Mouse (Mus musculus) hindbrain, embryonic 14.5 days (tissue): Measurements from ENCODE around the gene Fam208a. TPM values are rescaled to one million over a fixed set of nuclear protein-coding genes. Genes with fewer than 3 reads are reported as not detected.

Experiments used
- ATAC-seq: fragments of 200-750 bp; cut with Nextera tagmentation; 2 replicates; pipeline ENCODE4 v1.8.0; 2017; ENCODE audit warnings: moderate number of reproducible peaks, mild to moderate bottlenecking, moderate TSS enrichment, moderate library complexity; ENCODE audit not compliant: low FRiP score
- DNase-seq: peaks from one replicate; pipeline ENCODE4 v3.0.0-alpha.2; 2015; ENCODE audit warnings: low spot score
- H3K27ac ChIP-seq: fragments of 300-500 bp; sonication (generic); 2 replicates; pipeline ENCODE4 v1.5.1; 2014; ENCODE audit warnings: mild to moderate bottlenecking, moderate library complexity
- H3K27me3 ChIP-seq: fragments of 300-500 bp; sonication (generic); 2 replicates; pipeline ENCODE4 v1.6.1; 2014; ENCODE audit warnings: mild to moderate bottlenecking, low read length, mixed read lengths; ENCODE audit not compliant: control insufficient read depth, insufficient read depth
- H3K36me3 ChIP-seq: fragments of 300-500 bp; sonication (generic); replicated peaks from 2 replicates; pipeline ENCODE4 v1.6.1; 2014; ENCODE audit not compliant: control insufficient read depth, insufficient read depth
- H3K4me1 ChIP-seq: fragments of 300-500 bp; sonication (generic); replicated peaks from 2 replicates; pipeline ENCODE4 v1.6.1; 2014; ENCODE audit warnings: antibody characterized with exemption, low read length, mixed read lengths; ENCODE audit not compliant: control insufficient read depth, insufficient read depth
- H3K4me2 ChIP-seq: fragments of 300-500 bp; sonication (generic); replicated peaks from 2 replicates; pipeline ENCODE4 v1.6.1; 2014; ENCODE audit warnings: mild to moderate bottlenecking, moderate library complexity
- H3K4me3 ChIP-seq: fragments of 300-500 bp; sonication (generic); replicated peaks from 2 replicates; pipeline ENCODE4 v1.5.1; 2014; ENCODE audit warnings: mild to moderate bottlenecking, low read length
- H3K9ac ChIP-seq: fragments of 300-500 bp; sonication (generic); 2 replicates; pipeline ENCODE4 v1.6.1; 2014
- H3K9me3 ChIP-seq: fragments of 300-500 bp; sonication (generic); 2 replicates; pipeline ENCODE4 v1.6.1; 2016; ENCODE audit warnings: low read length; ENCODE audit not compliant: control insufficient read depth
- WGBS: fragments of 180-500 bp; shearing (Covaris S2); extraction: QIAGEN DNeasy Blood & Tissue Kit; methylation state at CpG from one replicate; pipeline ENCODE4 v1.1.7; 2014; 5-methylcytosine and 5-hydroxymethylcytosine counted together
- polyA plus RNA-seq: library from polyadenylated mRNA; unstranded; fragments of >200 nt; fragmentation: Nextera tagmentation; extraction: Ambion mirVana; gene quantifications from 2 replicates; pipeline ENCODE4 v1.2.1, GENCODE M21; 2014

Fam208a gene
- 14.0 and 18.3 TPM in 2 replicates for polyA plus RNA-seq

DNA sequence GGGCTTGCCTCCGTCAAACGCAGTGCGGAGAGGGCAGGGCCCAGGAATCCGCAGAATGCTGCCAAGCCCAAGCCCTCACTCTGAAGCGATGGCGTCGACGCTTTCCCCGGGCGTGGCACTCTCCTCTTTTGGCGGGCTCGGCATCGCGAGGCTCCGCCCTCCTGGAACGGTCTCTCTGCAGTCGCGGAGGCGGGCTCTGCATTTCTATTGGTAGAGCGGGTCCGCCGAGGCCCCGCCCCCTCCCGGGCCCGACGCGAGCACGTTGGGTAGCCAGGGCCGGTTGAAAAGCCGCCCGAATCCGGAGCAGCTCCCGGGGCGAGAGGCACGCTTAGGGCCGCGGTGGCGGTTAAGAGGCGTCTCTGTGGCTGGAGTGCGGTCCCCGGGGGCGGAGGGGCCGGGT, at the start of gene Fam208a:
Gene Fam208a, plus strand, starts transcription at position 262 of the 400 bp plus-strand sequence.
- ATAC-seq (peak; percentile 96), DNase-seq (peak; percentile 89)
- peak within 1 kb of the TSS; percentile 70 for H3K4me3 ChIP-seq
- H3K4me1 ChIP-seq = peaks cover 9% of the 10 kb centered on the region
- peak within 1 kb of the TSS; percentile 99 for H3K27ac ChIP-seq
- H3K4me2 ChIP-seq = peak within 1 kb of the TSS; percentile 73
- 1% methylated on average over 43 of the region's 43 CpGs for WGBS
- no peaks in the 10 kb centered on the region for H3K27me3 ChIP-seq
- H3K36me3 ChIP-seq = peaks cover 19% of the 10 kb centered on the region
- peaks cover 19% of the 10 kb centered on the region; the same call in 1 of the 2 replicates for H3K9me3 ChIP-seq
- H3K9ac ChIP-seq = peak within 1 kb of the TSS; percentile 90

DNA sequence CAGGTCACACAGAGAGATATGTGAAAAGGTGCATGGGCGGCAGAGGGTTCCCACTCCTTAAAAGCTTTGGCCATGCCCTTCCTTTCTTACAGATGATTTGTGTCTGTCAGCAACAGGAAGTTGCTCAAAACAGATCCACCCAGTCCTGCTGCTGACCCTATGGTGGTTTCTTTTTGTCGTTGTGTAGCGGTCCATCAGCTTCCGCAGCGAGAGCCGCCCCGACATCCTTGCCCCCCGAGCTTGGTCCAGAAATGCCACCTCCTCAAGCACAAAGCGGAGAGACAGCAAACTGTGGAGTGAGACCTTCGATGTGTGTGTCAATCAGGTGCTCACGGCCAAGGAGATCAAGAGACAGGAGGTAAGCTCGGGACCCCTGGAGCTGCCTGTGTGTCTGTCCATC, 49.2 kb upstream of the Fam208a start:
- WGBS = 88% methylated on average over 12 of the region's 12 CpGs
- no peaks in the 10 kb centered on the region for H3K27me3 ChIP-seq
- ATAC-seq (no peak), DNase-seq (no peak)
- H3K4me3 ChIP-seq = no peak overlapping the region
- no peak overlapping the region for H3K27ac ChIP-seq
- H3K36me3 ChIP-seq = no peaks in the 10 kb centered on the region
- no peak overlapping the region for H3K4me2 ChIP-seq
- H3K4me1 ChIP-seq = no peaks in the 10 kb centered on the region
- H3K9ac ChIP-seq = no peak overlapping the region
- H3K9me3 ChIP-seq = no peaks in the 10 kb centered on the region

DNA sequence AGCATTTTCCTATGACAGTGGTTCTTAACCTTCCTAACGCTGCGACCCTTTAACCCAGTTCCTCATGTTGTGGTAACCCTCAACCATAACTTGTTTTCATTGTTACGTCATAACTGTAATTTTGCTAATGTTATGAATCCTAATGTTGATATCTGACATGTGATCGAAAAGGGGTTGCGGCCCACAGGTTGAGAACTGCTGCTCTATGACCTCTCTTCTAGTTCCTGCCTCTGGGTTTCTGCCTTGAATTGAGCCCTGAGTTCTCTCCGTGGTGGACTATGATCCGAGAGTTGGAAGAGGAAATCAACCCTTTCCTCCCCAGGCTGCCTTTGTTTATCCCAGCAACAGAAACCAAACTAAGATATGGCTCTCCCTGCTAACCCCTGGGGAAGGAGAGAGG, 47.2 kb upstream of the Fam208a start:
- WGBS = 88% methylated on average over 7 of the region's 7 CpGs
- no peaks in the 10 kb centered on the region for H3K4me1 ChIP-seq

DNA sequence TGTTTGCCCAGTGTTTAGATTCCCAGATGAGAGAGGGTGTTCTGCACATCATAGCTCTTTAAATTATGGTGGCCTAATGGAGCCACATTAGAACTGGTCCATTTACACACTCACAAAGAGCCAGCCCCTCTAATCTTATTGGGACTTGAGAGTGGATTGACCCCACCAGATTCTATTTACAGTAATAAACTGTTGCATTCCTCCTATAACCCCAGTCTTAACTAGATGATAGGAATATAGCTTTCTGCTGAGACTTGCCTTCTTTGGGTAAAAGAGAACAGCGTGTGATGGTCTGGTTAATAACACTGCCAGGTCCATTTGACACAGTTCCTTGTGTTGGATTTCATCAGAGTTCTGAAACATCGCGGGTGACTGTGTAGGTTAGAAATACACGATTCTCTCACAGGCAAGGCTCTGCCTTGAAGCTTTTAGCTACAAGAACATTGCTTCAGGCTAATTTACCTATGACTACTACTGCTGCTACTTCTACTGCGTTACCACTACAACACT, 45.3 kb upstream of the Fam208a start:
- Histone ChIP-seq H3K4me1 (no peaks in the 10 kb centered on the region), H3K36me3 (no peaks in the 10 kb centered on the region), H3K4me2 (no peak overlapping the region), H3K27me3 (no peaks in the 10 kb centered on the region), H3K9ac (no peak overlapping the region), H3K4me3 (no peak overlapping the region), H3K27ac (no peak overlapping the region), H3K9me3 (no peaks in the 10 kb centered on the region)
- 91% methylated on average over 5 of the region's 5 CpGs for WGBS
- no peak for DNase-seq
- ATAC-seq = no peak

More for the DNA sequence above, 47.2 kb upstream of the Fam208a start:
- Histone ChIP-seq H3K4me3 (no peak overlapping the region), H3K9ac (no peak overlapping the region), H3K9me3 (no peaks in the 10 kb centered on the region), H3K36me3 (no peaks in the 10 kb centered on the region), H3K27me3 (no peaks in the 10 kb centered on the region), H3K27ac (no peak overlapping the region), H3K4me2 (no peak overlapping the region)
- DNase-seq (no peak), ATAC-seq (no peak)

DNA sequence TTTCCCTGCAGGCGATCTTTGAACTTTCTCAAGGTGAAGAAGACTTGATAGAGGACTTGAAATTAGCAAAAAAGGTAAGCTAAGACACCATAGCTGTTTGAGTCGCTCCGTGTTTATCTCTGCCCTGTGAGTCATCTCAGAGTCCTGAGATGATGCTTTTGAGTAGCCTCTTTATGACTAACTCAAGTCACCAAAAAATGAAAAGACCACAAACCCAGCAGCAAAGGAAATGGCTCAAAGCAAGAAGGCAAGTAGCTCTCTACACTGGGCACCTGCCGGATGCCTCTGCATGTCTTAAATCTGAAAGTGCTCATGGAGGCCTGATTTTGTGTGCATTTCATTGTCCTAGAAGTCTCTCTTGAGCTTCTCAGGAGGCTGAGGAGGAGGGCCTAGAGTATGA, 44.5 kb upstream of the Fam208a start:
- no peak for ATAC-seq
- no peak overlapping the region for H3K9ac ChIP-seq
- H3K27me3 ChIP-seq = no peaks in the 10 kb centered on the region
- H3K4me1 ChIP-seq = no peaks in the 10 kb centered on the region
- no peak for DNase-seq
- H3K9me3 ChIP-seq = no peaks in the 10 kb centered on the region
- no peaks in the 10 kb centered on the region for H3K36me3 ChIP-seq
- no peak overlapping the region for H3K4me2 ChIP-seq
- WGBS = 92% methylated on average over 4 of the region's 4 CpGs
- H3K4me3 ChIP-seq = no peak overlapping the region
- H3K27ac ChIP-seq = no peak overlapping the region

DNA sequence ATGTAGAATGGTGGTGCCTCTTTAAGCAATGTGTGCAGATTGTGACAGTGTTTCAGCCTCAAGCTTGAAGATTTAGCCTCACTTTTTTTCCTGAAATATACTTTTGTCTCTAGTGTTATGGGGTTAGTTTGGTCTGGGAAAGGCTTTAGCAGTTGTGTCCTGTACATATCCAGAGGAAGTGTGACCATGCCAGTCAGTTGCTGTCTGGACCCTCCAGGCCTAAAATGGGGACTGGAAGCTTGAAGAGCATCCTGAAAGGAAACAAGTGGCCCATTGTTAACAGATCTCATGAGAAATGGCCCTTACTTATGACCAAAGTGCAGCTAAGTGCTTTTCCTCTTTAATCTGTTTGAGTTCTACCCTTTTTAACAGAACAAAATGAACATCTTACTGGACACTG, 40.0 kb upstream of the Fam208a start:
- no peak for ATAC-seq
- DNase-seq = no peak
- H3K27ac ChIP-seq = no peak overlapping the region
- H3K4me2 ChIP-seq = no peak overlapping the region
- H3K36me3 ChIP-seq = no peaks in the 10 kb centered on the region
- H3K4me3 ChIP-seq = no peak overlapping the region
- H3K9ac ChIP-seq = no peak overlapping the region
- H3K27me3 ChIP-seq = no peaks in the 10 kb centered on the region
- no peaks in the 10 kb centered on the region for H3K4me1 ChIP-seq
- H3K9me3 ChIP-seq = no peaks in the 10 kb centered on the region

DNA sequence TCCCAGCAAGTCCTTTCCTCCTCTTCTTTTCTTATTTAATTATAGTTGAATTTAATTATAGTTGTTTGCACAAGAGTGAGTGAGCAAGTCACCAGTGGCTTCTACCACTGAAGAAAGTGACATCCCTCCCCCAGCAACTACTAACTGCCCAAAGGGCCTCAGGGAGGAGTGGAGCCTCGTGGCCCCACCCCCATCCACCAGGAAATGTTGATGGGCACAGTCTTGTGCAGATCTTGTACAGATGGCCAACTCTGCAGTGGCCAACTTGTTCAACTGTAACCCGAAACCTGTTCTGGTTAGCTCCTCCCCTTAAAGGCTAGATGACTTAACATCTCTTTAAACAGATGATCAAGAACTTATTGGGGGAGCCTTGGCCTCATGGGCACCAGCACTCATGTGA, 38.9 kb upstream of the Fam208a start:
- Histone ChIP-seq H3K27me3 (no peaks in the 10 kb centered on the region), H3K9ac (no peak overlapping the region), H3K27ac (no peak overlapping the region), H3K36me3 (no peaks in the 10 kb centered on the region), H3K9me3 (no peaks in the 10 kb centered on the region), H3K4me1 (no peaks in the 10 kb centered on the region), H3K4me3 (no peak overlapping the region), H3K4me2 (no peak overlapping the region)
- ATAC-seq = no peak
- DNase-seq = no peak
- WGBS = 83% methylated on average over 2 of the region's 2 CpGs

DNA sequence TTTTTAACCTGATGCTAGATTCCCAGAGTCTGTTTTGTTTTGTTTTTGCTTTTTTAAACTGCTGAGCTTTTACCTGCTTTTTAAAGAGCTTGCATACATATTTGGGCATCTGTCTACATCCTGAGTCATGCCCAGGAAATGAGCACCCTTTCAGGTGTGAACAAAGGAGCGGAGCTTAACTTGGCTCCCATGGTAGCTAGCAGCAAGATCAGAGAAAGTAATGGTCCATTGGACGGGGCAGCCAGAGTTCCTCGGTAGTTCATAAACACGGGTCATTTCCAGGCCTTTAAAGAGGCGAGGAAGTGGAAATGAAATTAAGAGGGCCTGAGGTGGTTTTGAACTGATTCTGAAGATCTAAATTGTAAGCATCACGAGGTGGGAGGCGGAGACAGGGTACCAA, 38.0 kb upstream of the Fam208a start:
- Histone ChIP-seq H3K4me1 (no peaks in the 10 kb centered on the region), H3K27ac (no peak overlapping the region), H3K9me3 (no peaks in the 10 kb centered on the region), H3K4me3 (no peak overlapping the region), H3K36me3 (no peaks in the 10 kb centered on the region), H3K9ac (no peak overlapping the region), H3K4me2 (no peak overlapping the region), H3K27me3 (no peaks in the 10 kb centered on the region)
- DNase-seq = no peak
- no peak for ATAC-seq
- WGBS = 67% methylated on average over 7 of the region's 7 CpGs

DNA sequence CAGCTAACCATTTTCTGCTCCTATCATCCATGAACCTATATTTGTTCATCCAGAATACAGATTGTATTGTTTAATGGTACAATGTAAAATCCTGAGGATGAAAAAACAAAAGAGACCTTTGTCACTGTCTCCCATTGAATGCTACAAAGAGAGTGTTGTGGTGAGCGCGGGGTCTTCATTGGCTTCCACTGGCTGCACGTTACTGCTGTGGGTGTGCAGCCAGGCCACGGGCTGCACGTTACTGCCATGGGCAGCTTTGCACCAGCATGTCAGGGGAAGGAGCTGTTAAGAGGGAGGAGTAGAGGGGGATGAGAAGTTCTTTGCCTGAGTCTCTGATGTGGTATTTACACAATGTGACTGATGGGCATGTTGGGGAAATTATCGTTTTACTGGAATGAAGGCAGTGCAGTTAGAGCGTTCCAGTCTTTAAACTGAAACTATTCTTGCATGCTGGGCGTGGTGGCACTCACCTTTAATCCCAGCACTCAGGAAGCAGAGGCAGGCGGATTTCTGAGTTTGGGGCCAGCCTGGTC, 36.8 kb upstream of the Fam208a start:
- no peak overlapping the region for H3K27ac ChIP-seq
- WGBS = 68% methylated on average over 9 of the region's 9 CpGs
- no peak for DNase-seq
- no peaks in the 10 kb centered on the region for H3K9me3 ChIP-seq
- no peak overlapping the region for H3K4me2 ChIP-seq
- no peaks in the 10 kb centered on the region for H3K27me3 ChIP-seq
- ATAC-seq = no peak
- H3K36me3 ChIP-seq = no peaks in the 10 kb centered on the region
- H3K4me3 ChIP-seq = no peak overlapping the region
- H3K9ac ChIP-seq = no peak overlapping the region
- H3K4me1 ChIP-seq = no peaks in the 10 kb centered on the region; the same call in 1 of the 2 replicates

DNA sequence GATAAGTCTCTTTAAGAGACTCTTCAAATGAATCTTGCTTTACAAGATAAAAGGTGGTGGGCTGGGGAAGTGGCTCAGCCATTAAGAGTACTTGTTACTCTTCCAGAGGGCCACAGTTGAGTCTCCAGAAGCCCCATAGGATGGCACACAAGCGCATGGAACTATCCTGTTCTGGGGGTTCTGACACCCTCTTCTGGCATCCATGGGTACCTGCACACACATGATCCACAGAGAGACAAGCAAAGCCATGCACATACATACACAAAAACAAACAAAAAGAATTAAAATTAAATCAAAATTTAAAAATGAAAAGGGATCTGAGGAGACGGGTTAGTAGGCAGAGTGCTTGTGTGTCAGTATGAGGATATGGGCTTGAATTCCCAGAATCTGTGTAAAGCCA, 36.0 kb upstream of the Fam208a start:
- H3K9ac ChIP-seq = no peak overlapping the region
- no peaks in the 10 kb centered on the region for H3K27me3 ChIP-seq
- no peak overlapping the region for H3K4me3 ChIP-seq
- no peak overlapping the region for H3K27ac ChIP-seq
- 97% methylated on average over 2 of the region's 2 CpGs for WGBS
- H3K4me1 ChIP-seq = no peaks in the 10 kb centered on the region; the same call in 1 of the 2 replicates
- no peak overlapping the region for H3K4me2 ChIP-seq
- no peak for ATAC-seq
- no peak for DNase-seq
- H3K36me3 ChIP-seq = no peaks in the 10 kb centered on the region
- no peaks in the 10 kb centered on the region for H3K9me3 ChIP-seq
